Mouse (Mus musculus) small intestine, adult 2 months (tissue): ENCODE results near the gene Gm5475.

Experiments used
- CTCF ChIP-seq: fragments of 200-500 bp; IDR thresholded peaks from 2 replicates; pipeline ENCODE4 v1.5.1; 2012; ENCODE audit warnings: low read depth, mild to moderate bottlenecking, control low read depth, inconsistent platforms, low read length, moderate library complexity, mixed read lengths; ENCODE audit not compliant: insufficient replicate concordance, insufficient read length; ENCODE audit errors: extremely low read depth
- POLR2A ChIP-seq: fragments of 200-500 bp; IDR thresholded peaks from 2 replicates; pipeline ENCODE4 v1.6.1; 2012; ENCODE audit warnings: low read depth, mild to moderate bottlenecking, control low read depth, inconsistent platforms, low read length, moderate library complexity

DNA sequence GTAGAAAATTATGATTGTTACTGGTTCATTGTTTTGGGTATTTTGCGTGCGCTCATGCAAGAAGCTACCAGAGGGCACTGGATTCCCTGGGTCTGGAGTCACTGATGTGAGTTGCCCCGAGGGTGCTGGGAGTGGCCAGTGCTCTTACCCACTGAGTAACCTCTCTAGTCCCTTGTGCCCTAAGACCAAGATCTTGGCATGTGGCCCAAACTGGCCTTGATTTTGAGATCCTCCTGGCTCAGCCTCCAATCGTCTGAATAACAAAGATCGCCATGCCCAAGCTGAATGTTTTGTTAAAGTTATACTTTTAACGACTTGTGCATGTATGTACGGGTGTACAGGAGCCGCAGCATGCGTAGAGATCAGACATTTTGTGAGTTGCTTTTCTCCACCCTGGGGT lies 36.2 kb upstream of the Gm5475 start:
- TF ChIP-seq POLR2A (no peak), CTCF (no peak)
